Mouse (Mus musculus) thymus, adult 2 months (tissue): ENCODE results near the gene Ddx42.

ENCODE experiments used
- CTCF ChIP-seq: fragments of 200-500 bp; IDR thresholded peaks from 2 replicates; pipeline ENCODE4 v1.5.1; 2012; ENCODE audit warnings: mild to moderate bottlenecking, control low read depth, low read length, moderate library complexity, borderline replicate concordance; ENCODE audit not compliant: control insufficient read depth, poor library complexity, insufficient read depth; ENCODE audit errors: extremely low read depth
- POLR2A ChIP-seq: fragments of 200-500 bp; IDR thresholded peaks from 2 replicates; pipeline ENCODE4 v1.6.1; 2012; ENCODE audit warnings: mild to moderate bottlenecking, low read length, control low read depth, moderate library complexity; ENCODE audit not compliant: control insufficient read depth, poor library complexity, insufficient read depth; ENCODE audit errors: extremely low read depth

DNA sequence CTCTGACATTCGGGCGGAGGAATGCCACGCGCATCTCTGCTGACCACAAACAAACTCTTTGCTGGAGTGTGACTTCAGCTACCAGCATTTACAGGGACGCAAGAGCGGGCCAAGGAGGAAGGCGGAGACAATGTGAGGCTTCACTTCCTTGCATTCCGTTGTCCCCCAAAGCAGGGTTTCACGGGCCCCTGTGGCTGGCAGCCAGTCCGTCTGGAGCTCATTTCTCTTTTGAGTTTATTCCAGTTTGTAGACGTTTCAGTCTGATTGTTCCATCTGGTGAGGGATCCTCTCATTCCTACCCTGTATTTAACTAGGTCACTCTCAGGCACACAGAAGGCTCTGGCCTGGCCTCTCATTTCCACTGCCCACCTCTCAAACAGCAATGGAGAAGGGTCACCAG lies 70.3 kb downstream of the Ddx42 start:
- TF ChIP-seq POLR2A (no peak), CTCF (no peak)
